Mouse (Mus musculus) limb, embryonic 14.5 days (tissue): ENCODE data around the gene Mmp24. TPM values are rescaled to one million over a fixed set of nuclear protein-coding genes. Genes with fewer than 3 reads are reported as not detected.

Experiments used
- ATAC-seq: fragments of 200-750 bp; cut with Nextera tagmentation; 2 replicates; pipeline ENCODE4 v1.8.0; 2017; ENCODE audit warnings: low read depth, moderate number of reproducible peaks, moderate TSS enrichment; ENCODE audit not compliant: low FRiP score
- DNase-seq: peaks from one replicate; pipeline ENCODE4 v3.0.0-alpha.2; 2015; ENCODE audit warnings: low spot score
- H3K27ac ChIP-seq: fragments of 300-500 bp; sonication (generic); replicated peaks from 2 replicates; pipeline ENCODE4 v1.5.1; 2014; ENCODE audit warnings: low read depth, mild to moderate bottlenecking, low read length, moderate library complexity, mixed read lengths
- H3K27me3 ChIP-seq: fragments of 300-500 bp; sonication (generic); 2 replicates; pipeline ENCODE4 v1.6.1; 2014; ENCODE audit warnings: low read length, mixed read lengths; ENCODE audit not compliant: control insufficient read depth, insufficient read depth
- H3K36me3 ChIP-seq: fragments of 300-500 bp; sonication (generic); 2 replicates; pipeline ENCODE4 v1.6.1; 2014; ENCODE audit warnings: mild to moderate bottlenecking, low read length, moderate library complexity, mixed read lengths; ENCODE audit not compliant: control insufficient read depth, insufficient read depth
- H3K4me1 ChIP-seq: fragments of 300-500 bp; sonication (generic); 2 replicates; pipeline ENCODE4 v1.6.1; 2014; ENCODE audit warnings: antibody characterized with exemption, low read length, mixed read lengths; ENCODE audit not compliant: control insufficient read depth, insufficient read depth
- H3K4me2 ChIP-seq: fragments of 300-500 bp; sonication (generic); replicated peaks from 2 replicates; pipeline ENCODE4 v1.6.1; 2014; ENCODE audit warnings: low read depth, mild to moderate bottlenecking, low read length, moderate library complexity; ENCODE audit not compliant: severe bottlenecking
- H3K4me3 ChIP-seq: fragments of 300-500 bp; sonication (generic); replicated peaks from 2 replicates; pipeline ENCODE4 v1.5.1; 2014; ENCODE audit warnings: low read length
- H3K9ac ChIP-seq: fragments of 300-500 bp; sonication (generic); 2 replicates; pipeline ENCODE4 v1.6.1; 2014; ENCODE audit warnings: mild to moderate bottlenecking, low read depth, low read length, moderate library complexity; ENCODE audit not compliant: severe bottlenecking
- H3K9me3 ChIP-seq: fragments of 300-500 bp; sonication (generic); 2 replicates; pipeline ENCODE4 v1.6.1; 2016; ENCODE audit warnings: low read length; ENCODE audit not compliant: control insufficient read depth
- POLR2A ChIP-seq: fragments of 200-500 bp; IDR thresholded peaks from 2 replicates; pipeline ENCODE4 v1.8.0; 2012; ENCODE audit warnings: inconsistent platforms, mild to moderate bottlenecking, moderate library complexity, borderline replicate concordance; ENCODE audit not compliant: insufficient read depth, insufficient read length; ENCODE audit errors: extremely low read depth
- WGBS: fragments of 180-500 bp; shearing (Covaris S2); extraction: QIAGEN DNeasy Blood & Tissue Kit; methylation state at CpG from one replicate; pipeline ENCODE4 v1.1.7; 2014; 5-methylcytosine and 5-hydroxymethylcytosine counted together
- polyA plus RNA-seq, 2 experiments: library from polyadenylated mRNA; depleted of rRNA in 1 of 2; stranded (reverse) in 1 of 2; unstranded in 1 of 2; fragments of >200 nt; fragmentation: Nextera tagmentation in 1 of 2; extraction: Ambion mirVana in 1 of 2; gene quantifications; 2 replicates each; pipeline versions ENCODE4 v1.2.1 to v1.2.3; 2012 to 2014

Mmp24 gene
- polyA plus RNA-seq, 2 experiments = 0.04 to 0.30 TPM

GRCm38 (mm10) chr2:155784534-155784933, 9.4 kb downstream of the Mmp24 start:
- Histone ChIP-seq H3K4me2 (no peak overlapping the region), H3K27me3 (no peaks in the 10 kb centered on the region), H3K36me3 (no peaks in the 10 kb centered on the region), H3K27ac (no peak overlapping the region), H3K4me3 (no peak overlapping the region), H3K4me1 (no peaks in the 10 kb centered on the region), H3K9me3 (no peaks in the 10 kb centered on the region), H3K9ac (no peak overlapping the region)
- no peak for TF ChIP-seq POLR2A
- 80% methylated on average over 6 of the region's 6 CpGs for WGBS
- DNase-seq (no peak), ATAC-seq (no peak)

GRCm38 (mm10) chr2:155786905-155787304, 11.8 kb downstream of the Mmp24 start:
- no peak overlapping the region for H3K4me2 ChIP-seq
- no peak overlapping the region for H3K9ac ChIP-seq
- no peak for TF ChIP-seq POLR2A
- no peaks in the 10 kb centered on the region for H3K9me3 ChIP-seq
- no peaks in the 10 kb centered on the region for H3K27me3 ChIP-seq
- no peak overlapping the region for H3K27ac ChIP-seq
- H3K36me3 ChIP-seq = no peaks in the 10 kb centered on the region
- no peak for DNase-seq
- no peak overlapping the region for H3K4me3 ChIP-seq
- ATAC-seq = no peak
- H3K4me1 ChIP-seq = no peaks in the 10 kb centered on the region
- 71% methylated on average over 5 of the region's 5 CpGs for WGBS

GRCm38 (mm10) chr2:155787949-155788931, 13.1 kb downstream of the Mmp24 start:
- Histone ChIP-seq H3K4me2 (no peak overlapping the region), H3K27ac (no peak overlapping the region), H3K36me3 (no peaks in the 10 kb centered on the region), H3K27me3 (no peaks in the 10 kb centered on the region), H3K9ac (no peak overlapping the region), H3K4me3 (no peak overlapping the region), H3K9me3 (no peaks in the 10 kb centered on the region), H3K4me1 (no peaks in the 10 kb centered on the region)
- ATAC-seq = no peak
- TF ChIP-seq POLR2A = no peak
- WGBS = 62% methylated on average over 18 of the region's 18 CpGs
- DNase-seq = no peak

- Histone ChIP-seq H3K27me3 (no peaks in the 10 kb centered on the region), H3K9me3 (no peaks in the 10 kb centered on the region)
- ATAC-seq = no peak
Observed at GRCm38 (mm10) chr2:155792899-155793298, 17.8 kb downstream of the Mmp24 start.

GRCm38 (mm10) chr2:155794674-155795445, 19.7 kb downstream of the Mmp24 start:
- 80% methylated on average over 12 of the region's 12 CpGs for WGBS
- Histone ChIP-seq H3K9ac (no peak overlapping the region), H3K9me3 (no peaks in the 10 kb centered on the region), H3K4me3 (no peak overlapping the region), H3K4me2 (no peak overlapping the region), H3K27me3 (no peaks in the 10 kb centered on the region), H3K27ac (no peak overlapping the region), H3K36me3 (no peaks in the 10 kb centered on the region), H3K4me1 (no peaks in the 10 kb centered on the region)
- DNase-seq (no peak), ATAC-seq (no peak)
- TF ChIP-seq POLR2A = no peak

More at GRCm38 (mm10) chr2:155792899-155793298, 17.8 kb downstream of the Mmp24 start:
- no peak for TF ChIP-seq POLR2A
- Histone ChIP-seq H3K27ac (no peak overlapping the region), H3K4me2 (peak overlapping the region; percentile 10; the same call in 1 of the 2 replicates), H3K36me3 (no peaks in the 10 kb centered on the region), H3K4me1 (no peaks in the 10 kb centered on the region), H3K4me3 (no peak overlapping the region), H3K9ac (peak overlapping the region; percentile 21; the same call in 1 of the 2 replicates)
- no peak for DNase-seq
- 25% methylated on average over 12 of the region's 12 CpGs for WGBS
